Mouse (Mus musculus) small intestine, adult 10 weeks (tissue): Measurements from ENCODE around the gene Dgkd. TPM values are rescaled to one million over a fixed set of nuclear protein-coding genes. Genes with fewer than 3 reads are reported as not detected.

Experiments used
- polyA plus RNA-seq: library from polyadenylated mRNA; stranded (reverse); fragments of 350-450 nt; fragmentation: Illumina TruSeq; extraction: RNeasy Lipid Tissue Mini Kit (QIAGEN cat#74804); gene quantifications from one replicate; pipeline ENCODE4 v1.2.3, GENCODE M21; 2014; ENCODE audit warnings: low replicate concordance

Gene Dgkd
- polyA plus RNA-seq: 43.5 TPM

GRCm38 (mm10) chr1:87852892-87853600, at the start of gene Dgkd:
Gene Dgkd, plus strand, starts transcription at chr1:87853287.

DNA sequence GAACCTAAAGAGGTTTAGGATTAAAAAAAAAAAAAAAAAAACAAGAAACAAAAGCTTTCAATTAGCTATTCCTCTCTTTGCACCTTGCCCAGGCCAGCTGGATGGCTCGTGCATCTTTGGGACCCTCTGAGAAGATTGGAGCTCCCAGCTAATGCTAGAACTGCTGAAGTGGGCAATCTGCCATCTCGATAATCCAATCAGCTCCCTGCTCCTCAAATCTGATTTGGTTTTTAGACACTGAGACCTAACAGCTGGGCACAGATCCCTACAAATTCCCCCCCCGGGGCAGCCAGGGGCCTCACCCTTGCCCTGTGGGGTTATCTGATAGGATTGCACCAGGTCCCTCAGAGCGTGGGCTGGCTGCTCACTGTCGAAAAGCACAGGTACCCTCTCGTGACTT, 49.5 kb upstream of the Dgkd start, which contains the start of gene Sag:
Sag (plus strand) TSS at position 105 of the 400 bp plus-strand sequence.

Other genes with a start within 250 kb of the Dgkd start
- 1.6 TPM for gene Inpp5d, start 233.0 kb upstream of the Dgkd start, polyA plus RNA-seq
- 15.9 TPM for gene Atg16l1, start 97.4 kb upstream of the Dgkd start, polyA plus RNA-seq
- gene Sag, start 49.6 kb upstream of the Dgkd start, polyA plus RNA-seq: not detected
- gene Usp40, start 155.3 kb downstream of the Dgkd start, polyA plus RNA-seq: 54.1 TPM
- not detected for gene Ugt1a10, start 202.1 kb downstream of the Dgkd start, polyA plus RNA-seq
- gene Ugt1a9, start 217.5 kb downstream of the Dgkd start, polyA plus RNA-seq: 145 TPM
- gene Ugt1a8, start 234.5 kb downstream of the Dgkd start, polyA plus RNA-seq: not detected
- 778 TPM for gene Ugt1a7c, start 241.8 kb downstream of the Dgkd start, polyA plus RNA-seq
- gene Ugt1a6b, start 250.0 kb downstream of the Dgkd start, polyA plus RNA-seq: 0.71 TPM